In genomic region chr11:70453261-70454044, GRCm38 (mm10) we compare ENCODE assay signal across 8 mouse cellular contexts. TPM values are rescaled to one million over a fixed set of nuclear protein-coding genes. Genes with fewer than 3 reads are reported as not detected.
DNase-seq lines count a peak whose midpoint lies in the region; ATAC-seq and TF ChIP-seq lines count a peak whose summit lies in the region.

No protein-coding gene starts in this region.

- DNase-seq in hindbrain, embryonic 11.5 days (ENCODE audit: low spot score), result no peak
- peak; percentile 88 for DNase-seq in MEL (ENCODE audit: low read depth, low spot score)
- DNase-seq in midbrain, postnatal 0 days (ENCODE audit: low spot score), result no peak
- no peak for DNase-seq in thymus, postnatal 0 days (ENCODE audit: low spot score)
- no peak for DNase-seq in thymus, postnatal 36 days
- no peak for DNase-seq in adrenal gland, adult 2 months

- H3K27ac ChIP-seq in hindbrain, embryonic 13.5 days, result no peak overlapping the region
- no peak overlapping the region for H3K27ac ChIP-seq in hindbrain, embryonic 11.5 days (ENCODE audit: low read depth, low read length)
- peak overlapping the region; percentile 60 for H3K27ac ChIP-seq in MEL (ENCODE audit: control insufficient read depth, low read depth, low read length)
- no peak overlapping the region for H3K27ac ChIP-seq in intestine, embryonic 16.5 days (ENCODE audit: low read length)
- H3K27ac ChIP-seq in midbrain, postnatal 0 days (ENCODE audit: low read depth, low read length), result no peak overlapping the region

- H3K9ac ChIP-seq in hindbrain, embryonic 13.5 days, result peak overlapping the region; percentile 43; the same call in 1 of the 2 replicates
- no peak overlapping the region for H3K9ac ChIP-seq in hindbrain, embryonic 11.5 days (ENCODE audit: low read depth, low read length)
- peak overlapping the region; percentile 96; the same call in 1 of the 2 replicates for H3K9ac ChIP-seq in MEL (ENCODE audit: control insufficient read depth, low read depth, low read length, poor library complexity, severe bottlenecking)
- no peak overlapping the region for H3K9ac ChIP-seq in intestine, embryonic 16.5 days (ENCODE audit: low read depth, low read length)
- no peak overlapping the region for H3K9ac ChIP-seq in midbrain, postnatal 0 days (replicated peaks; ENCODE audit: low read length, poor library complexity, severe bottlenecking)

- peak overlapping the region; percentile 59; the same call in 1 of the 2 replicates for H3K4me2 ChIP-seq in hindbrain, embryonic 13.5 days
- H3K4me2 ChIP-seq in hindbrain, embryonic 11.5 days (replicated peaks; ENCODE audit: low read depth, low read length), result no peak overlapping the region
- 0 out of 2 replicates have a peak overlapping the region, but pooled peaks have one; percentile 81 for H3K4me2 ChIP-seq in intestine, embryonic 16.5 days (ENCODE audit: low read depth, low read length)
- H3K4me2 ChIP-seq in midbrain, postnatal 0 days (ENCODE audit: low read depth, low read length, poor library complexity, severe bottlenecking), result 0 out of 2 replicates have a peak overlapping the region, but pooled peaks have one; percentile 55

- TF ChIP-seq RAD21 in MEL (IDR thresholded peaks at IDR 0.05; ENCODE audit: low read depth, low read length), result no peak

- ATAC-seq in hindbrain, embryonic 13.5 days (ENCODE audit: low FRiP score), result no peak
- no peak for ATAC-seq in hindbrain, embryonic 11.5 days (ENCODE audit: low FRiP score)
- ATAC-seq in intestine, embryonic 16.5 days, result no peak
- no peak for ATAC-seq in midbrain, postnatal 0 days (ENCODE audit: low FRiP score)

- peak in 1 of 2 experiments; percentile 43; a peak in 2 of 4 replicates for TF ChIP-seq EP300 in MEL (IDR thresholded peaks at IDR 0.05; ENCODE audit: low read depth in 1 of 2, low read length in 2 of 2)

- peaks cover 11% of the 10 kb centered on the region for H3K36me3 ChIP-seq in hindbrain, embryonic 13.5 days
- H3K36me3 ChIP-seq in hindbrain, embryonic 11.5 days (ENCODE audit: control insufficient read depth, insufficient read depth, low read length), result no peaks in the 10 kb centered on the region
- peaks cover 0 to 27% of the 10 kb centered on the region in 2 experiments; a peak in 2 of 4 replicates for H3K36me3 ChIP-seq in MEL (ENCODE audit: control insufficient read depth in 1 of 2, insufficient read depth in 2 of 2, low read length in 2 of 2)
- no peaks in the 10 kb centered on the region for H3K36me3 ChIP-seq in intestine, embryonic 16.5 days (ENCODE audit: control insufficient read depth, insufficient read depth, low read length)
- H3K36me3 ChIP-seq in midbrain, postnatal 0 days (ENCODE audit: insufficient read depth, low read length), result no peaks in the 10 kb centered on the region

- peaks cover 27% of the 10 kb centered on the region for H3K4me1 ChIP-seq in hindbrain, embryonic 13.5 days (replicated peaks)
- H3K4me1 ChIP-seq in hindbrain, embryonic 11.5 days (replicated peaks; ENCODE audit: control insufficient read depth, insufficient read depth, low read length), result peaks cover 4% of the 10 kb centered on the region; the same call in 1 of the 2 replicates
- H3K4me1 ChIP-seq in MEL (ENCODE audit: control insufficient read depth in 1 of 2, insufficient read depth in 2 of 2, low read length in 2 of 2), result peaks cover 13 to 26% of the 10 kb centered on the region in 2 experiments
- peaks cover 10% of the 10 kb centered on the region for H3K4me1 ChIP-seq in intestine, embryonic 16.5 days (ENCODE audit: control insufficient read depth, insufficient read depth, low read length)
- no peaks in the 10 kb centered on the region; the same call in 1 of the 2 replicates for H3K4me1 ChIP-seq in midbrain, postnatal 0 days (ENCODE audit: insufficient read depth, low read length)

- no peaks in the 10 kb centered on the region for H3K9me3 ChIP-seq in hindbrain, embryonic 13.5 days
- no peaks in the 10 kb centered on the region for H3K9me3 ChIP-seq in hindbrain, embryonic 11.5 days (ENCODE audit: control insufficient read depth, low read length)
- H3K9me3 ChIP-seq in MEL (replicated peaks; ENCODE audit: insufficient read depth, low read length), result no peaks in the 10 kb centered on the region
- H3K9me3 ChIP-seq in intestine, embryonic 16.5 days (ENCODE audit: control insufficient read depth, low read length), result no peaks in the 10 kb centered on the region
- H3K9me3 ChIP-seq in midbrain, postnatal 0 days (ENCODE audit: low read length), result no peaks in the 10 kb centered on the region

- H3K79me2 ChIP-seq in MEL (ENCODE audit: control insufficient read depth, insufficient read depth, low read length, poor library complexity), result peaks cover 6% of the 10 kb centered on the region

- peaks cover 7% of the 10 kb centered on the region for H3K27me3 ChIP-seq in hindbrain, embryonic 13.5 days
- H3K27me3 ChIP-seq in hindbrain, embryonic 11.5 days (ENCODE audit: control insufficient read depth, insufficient read depth, low read length), result peaks cover under 1% of the 10 kb centered on the region; the same call in 1 of the 2 replicates
- H3K27me3 ChIP-seq in MEL (ENCODE audit: control insufficient read depth in 1 of 2, insufficient read depth in 2 of 2, low read length in 2 of 2), result no peaks in the 10 kb centered on the region
- H3K27me3 ChIP-seq in intestine, embryonic 16.5 days (replicated peaks; ENCODE audit: control insufficient read depth, insufficient read depth, low read length), result no peaks in the 10 kb centered on the region
- H3K27me3 ChIP-seq in midbrain, postnatal 0 days (ENCODE audit: insufficient read depth, low read length), result peaks cover under 1% of the 10 kb centered on the region; the same call in 1 of the 2 replicates

- 93% methylated on average over 9 of the region's 9 CpGs for WGBS in hindbrain, embryonic 13.5 days
- WGBS in hindbrain, embryonic 11.5 days, result 86% methylated on average over 9 of the region's 9 CpGs
- 88% methylated on average over 9 of the region's 9 CpGs for WGBS in intestine, embryonic 16.5 days
- WGBS in midbrain, postnatal 0 days, result 90% methylated on average over 9 of the region's 9 CpGs

- TF ChIP-seq POLR2A in MEL (IDR thresholded peaks at IDR 0.05; ENCODE audit: control insufficient read depth in 1 of 2, insufficient read depth in 1 of 2, low read depth in 1 of 2, low read length in 2 of 2, poor library complexity in 1 of 2), result no peak; a peak in 1 of 4 replicates

- no peak for TF ChIP-seq CTCF in MEL (IDR thresholded peaks at IDR 0.05 in 2 of 3, conservative IDR thresholded peaks at IDR 0.05 in 1 of 3; ENCODE audit: control insufficient read depth in 1 of 3, insufficient read depth in 1 of 3, low read depth in 2 of 3, low read length in 3 of 3, poor library complexity in 1 of 3, severe bottlenecking in 1 of 3)
- TF ChIP-seq CTCF in midbrain, postnatal 0 days (IDR thresholded peaks at IDR 0.05), result no peak

- peak overlapping the region; percentile 63; the same call in 1 of the 2 replicates for H3K4me3 ChIP-seq in hindbrain, embryonic 13.5 days
- H3K4me3 ChIP-seq in hindbrain, embryonic 11.5 days (ENCODE audit: low read depth, low read length), result no peak overlapping the region
- peak overlapping the region; percentile 0 to 92; a peak in 3 of 4 replicates for H3K4me3 ChIP-seq in MEL (ENCODE audit: control insufficient read depth in 1 of 2, insufficient read depth in 1 of 2, low read depth in 2 of 2, low read length in 2 of 2)
- H3K4me3 ChIP-seq in intestine, embryonic 16.5 days (ENCODE audit: low read length), result no peak overlapping the region
- no peak overlapping the region for H3K4me3 ChIP-seq in midbrain, postnatal 0 days (ENCODE audit: low read depth, low read length)

RNA-seq across cellular contexts. Expression of gene Med11, which starts 1.7 kb away (rescaled TPM):
- 43.2 and 45.5 TPM in 2 replicates for polyA plus RNA-seq in hindbrain, embryonic 13.5 days (2015; fragmentation: Nextera tagmentation; extraction: Ambion mirVana)
- 40.2 and 42.0 TPM in 2 replicates for polyA plus RNA-seq in hindbrain, embryonic 11.5 days (2014; fragmentation: Nextera tagmentation; extraction: Ambion mirVana)
- total RNA-seq in MEL (2012; rRNA removed), result 43.0 and 43.3 TPM in 2 replicates
- 10 to 100 TPM in 1 of 2 experiments, not detected in 1; 40.0 TPM for polyA plus RNA-seq in MEL (2012; ENCODE audit: insufficient read depth in 1 of 2, insufficient read length in 2 of 2, low read depth in 1 of 2, low replicate concordance in 2 of 2, missing spikeins in 1 of 2)
- 38.4 and 41.7 TPM in 2 replicates for polyA plus RNA-seq in intestine, embryonic 16.5 days (2015; fragmentation: Nextera tagmentation; extraction: Ambion mirVana)
- 23.7 and 30.1 TPM in 2 replicates for total RNA-seq in midbrain, postnatal 0 days (2014; rRNA removed)
- polyA plus RNA-seq in midbrain, postnatal 0 days (2015; fragmentation: Nextera tagmentation; extraction: Ambion mirVana), result 28.2 and 36.8 TPM in 2 replicates
- 47.5 and 47.6 TPM in 2 replicates for polyA plus RNA-seq in thymus, postnatal 0 days (2015; fragmentation: Nextera tagmentation; extraction: Ambion mirVana)
- total RNA-seq in adrenal gland, adult 2 months (2021), result 10 to 100 TPM; 20.4 to 21.6 TPM
- 8.9 TPM in 2 replicates for polyA plus RNA-seq in adrenal gland, adult 2 months (2012; rRNA removed)

RNA-seq across cellular contexts. Expression of gene Zmynd15, which starts 5.8 kb away (rescaled TPM):
- polyA plus RNA-seq in hindbrain, embryonic 13.5 days (2015; fragmentation: Nextera tagmentation; extraction: Ambion mirVana), result 0.45 and 0.98 TPM in 2 replicates
- 0.22 and 0.43 TPM in 2 replicates for polyA plus RNA-seq in hindbrain, embryonic 11.5 days (2014; fragmentation: Nextera tagmentation; extraction: Ambion mirVana)
- total RNA-seq in MEL (2012; rRNA removed), result not detected in 2 replicates
- under 1 TPM in 1 of 2 experiments, not detected in 1; 0.14 TPM for polyA plus RNA-seq in MEL (2012; ENCODE audit: insufficient read depth in 1 of 2, insufficient read length in 2 of 2, low read depth in 1 of 2, low replicate concordance in 2 of 2, missing spikeins in 1 of 2)
- polyA plus RNA-seq in intestine, embryonic 16.5 days (2015; fragmentation: Nextera tagmentation; extraction: Ambion mirVana), result 1.1 and 1.2 TPM in 2 replicates
- 0.44 and 0.71 TPM in 2 replicates for total RNA-seq in midbrain, postnatal 0 days (2014; rRNA removed)
- 0.47 and 0.70 TPM in 2 replicates for polyA plus RNA-seq in midbrain, postnatal 0 days (2015; fragmentation: Nextera tagmentation; extraction: Ambion mirVana)
- polyA plus RNA-seq in thymus, postnatal 0 days (2015; fragmentation: Nextera tagmentation; extraction: Ambion mirVana), result 4.8 and 5.1 TPM in 2 replicates
- total RNA-seq in adrenal gland, adult 2 months (2021), result 1 to 10 TPM; 1.2 to 1.5 TPM
- 4.6 and 5.3 TPM in 2 replicates for polyA plus RNA-seq in adrenal gland, adult 2 months (2012; rRNA removed)

RNA-seq across cellular contexts. Expression of gene Cxcl16, which starts 6.3 kb away (rescaled TPM):
- polyA plus RNA-seq in hindbrain, embryonic 13.5 days (2015; fragmentation: Nextera tagmentation; extraction: Ambion mirVana), result 4.6 and 6.7 TPM in 2 replicates
- 0.42 and 1.2 TPM in 2 replicates for polyA plus RNA-seq in hindbrain, embryonic 11.5 days (2014; fragmentation: Nextera tagmentation; extraction: Ambion mirVana)
- not detected in 2 replicates for total RNA-seq in MEL (2012; rRNA removed)
- not detected for polyA plus RNA-seq in MEL (2012; ENCODE audit: insufficient read depth in 1 of 2, insufficient read length in 2 of 2, low read depth in 1 of 2, low replicate concordance in 2 of 2, missing spikeins in 1 of 2)
- 10.9 and 11.9 TPM in 2 replicates for polyA plus RNA-seq in intestine, embryonic 16.5 days (2015; fragmentation: Nextera tagmentation; extraction: Ambion mirVana)
- total RNA-seq in midbrain, postnatal 0 days (2014; rRNA removed), result 1.2 and 1.9 TPM in 2 replicates
- 3.1 and 3.2 TPM in 2 replicates for polyA plus RNA-seq in midbrain, postnatal 0 days (2015; fragmentation: Nextera tagmentation; extraction: Ambion mirVana)
- 34.2 and 35.1 TPM in 2 replicates for polyA plus RNA-seq in thymus, postnatal 0 days (2015; fragmentation: Nextera tagmentation; extraction: Ambion mirVana)
- total RNA-seq in adrenal gland, adult 2 months (2021), result 10 to 100 TPM in 1 of 2 experiments, 1 to 10 TPM in 1; 9.4 to 14.0 TPM
- 16.2 and 18.7 TPM in 2 replicates for polyA plus RNA-seq in adrenal gland, adult 2 months (2012; rRNA removed)

RNA-seq across cellular contexts. Expression of gene Arrb2, which starts 21.0 kb away (rescaled TPM):
- 47.6 and 50.2 TPM in 2 replicates for polyA plus RNA-seq in hindbrain, embryonic 13.5 days (2015; fragmentation: Nextera tagmentation; extraction: Ambion mirVana)
- 27.8 and 38.1 TPM in 2 replicates for polyA plus RNA-seq in hindbrain, embryonic 11.5 days (2014; fragmentation: Nextera tagmentation; extraction: Ambion mirVana)
- total RNA-seq in MEL (2012; rRNA removed), result 200 and 241 TPM in 2 replicates
- 100 to 1,000 TPM in 1 of 2 experiments, not detected in 1; 272 TPM for polyA plus RNA-seq in MEL (2012; ENCODE audit: insufficient read depth in 1 of 2, insufficient read length in 2 of 2, low read depth in 1 of 2, low replicate concordance in 2 of 2, missing spikeins in 1 of 2)
- polyA plus RNA-seq in intestine, embryonic 16.5 days (2015; fragmentation: Nextera tagmentation; extraction: Ambion mirVana), result 10.1 and 10.7 TPM in 2 replicates
- total RNA-seq in midbrain, postnatal 0 days (2014; rRNA removed), result 99.9 and 119 TPM in 2 replicates
- polyA plus RNA-seq in midbrain, postnatal 0 days (2015; fragmentation: Nextera tagmentation; extraction: Ambion mirVana), result 55.0 and 55.6 TPM in 2 replicates
- polyA plus RNA-seq in thymus, postnatal 0 days (2015; fragmentation: Nextera tagmentation; extraction: Ambion mirVana), result 38.8 and 38.9 TPM in 2 replicates
- total RNA-seq in adrenal gland, adult 2 months (2021), result 10 to 100 TPM; 27.2 to 27.7 TPM
- polyA plus RNA-seq in adrenal gland, adult 2 months (2012; rRNA removed), result 24.2 and 26.9 TPM in 2 replicates

RNA-seq across cellular contexts. Expression of gene Pelp1, which starts 43.6 kb away (rescaled TPM):
- polyA plus RNA-seq in hindbrain, embryonic 13.5 days (2015; fragmentation: Nextera tagmentation; extraction: Ambion mirVana), result 33.3 and 33.6 TPM in 2 replicates
- 31.0 and 32.0 TPM in 2 replicates for polyA plus RNA-seq in hindbrain, embryonic 11.5 days (2014; fragmentation: Nextera tagmentation; extraction: Ambion mirVana)
- total RNA-seq in MEL (2012; rRNA removed), result 46.4 and 50.6 TPM in 2 replicates
- polyA plus RNA-seq in MEL (2012; ENCODE audit: insufficient read depth in 1 of 2, insufficient read length in 2 of 2, low read depth in 1 of 2, low replicate concordance in 2 of 2, missing spikeins in 1 of 2), result 10 to 100 TPM in 1 of 2 experiments, not detected in 1; 70.1 TPM
- polyA plus RNA-seq in intestine, embryonic 16.5 days (2015; fragmentation: Nextera tagmentation; extraction: Ambion mirVana), result 29.1 and 31.5 TPM in 2 replicates
- total RNA-seq in midbrain, postnatal 0 days (2014; rRNA removed), result 35.6 and 55.1 TPM in 2 replicates
- polyA plus RNA-seq in midbrain, postnatal 0 days (2015; fragmentation: Nextera tagmentation; extraction: Ambion mirVana), result 28.0 and 28.3 TPM in 2 replicates
- polyA plus RNA-seq in thymus, postnatal 0 days (2015; fragmentation: Nextera tagmentation; extraction: Ambion mirVana), result 17.0 and 18.4 TPM in 2 replicates
- 10 to 100 TPM; 15.4 to 22.2 TPM for total RNA-seq in adrenal gland, adult 2 months (2021)
- polyA plus RNA-seq in adrenal gland, adult 2 months (2012; rRNA removed), result 25.0 and 39.1 TPM in 2 replicates

Comparison
In these comparisons a context has a peak if more than half of its experiments do, and no peak if none do; other contexts are left out.
1. H3K4me3 ChIP-seq: peak in hindbrain, embryonic 13.5 days (single experiment) and MEL (2 of 2); none in hindbrain, embryonic 11.5 days (single experiment), intestine, embryonic 16.5 days (single experiment) and midbrain, postnatal 0 days (single experiment).
2. H3K9ac ChIP-seq: peak in hindbrain, embryonic 13.5 days (single experiment) and MEL (single experiment); none in hindbrain, embryonic 11.5 days (single experiment), intestine, embryonic 16.5 days (single experiment) and midbrain, postnatal 0 days (single experiment).